Mouse (Mus musculus): ENCODE measurements around the gene Rrp12.

DNA sequence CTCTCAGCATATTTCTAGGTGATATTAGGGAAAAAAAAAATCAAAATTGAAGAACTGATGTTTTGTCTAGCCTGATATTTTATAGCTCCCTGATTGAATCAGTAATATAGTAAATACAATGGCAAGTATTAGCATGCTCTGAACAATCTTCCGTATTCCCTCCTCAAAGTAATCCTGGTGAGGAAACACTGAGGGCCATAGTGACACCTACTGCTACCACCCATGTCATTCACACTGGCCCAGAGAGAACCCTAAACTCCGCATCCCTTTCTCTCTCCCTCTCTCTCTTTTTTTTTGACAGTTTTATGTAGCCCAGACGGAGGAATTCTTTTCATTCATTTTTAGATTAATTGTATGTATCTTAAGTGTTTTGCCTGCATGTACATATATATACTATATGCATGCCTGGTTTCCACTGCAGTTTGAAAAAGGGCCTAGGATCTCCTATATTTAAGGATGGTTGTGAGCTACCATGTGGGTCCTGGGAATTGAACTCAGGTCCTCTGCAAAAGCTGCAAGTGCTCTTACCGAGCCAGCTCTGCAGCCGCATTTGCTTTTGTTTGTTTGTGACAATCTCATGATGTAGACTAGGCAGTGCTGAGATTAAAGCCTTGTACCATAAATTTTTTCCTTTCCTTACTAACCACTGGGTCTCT, 24.6 kb upstream of the Rrp12 start:
- no peak for TF ChIP-seq CTCF (IDR thresholded peaks at IDR 0.05)
- no peak for TF ChIP-seq EP300 (IDR thresholded peaks at IDR 0.05)
